Mouse (Mus musculus) kidney, adult 2 months (tissue): ENCODE measurements at regions not wholly inside any gene's neighbourhood (a gene's known extent, or its start where the extent isn't known, plus 50 kb on each side); places are given as distances from the start of the nearest gene placed in this dataset.

Source experiments
- CTCF ChIP-seq: fragments of 200-500 bp; conservative IDR thresholded peaks from 2 replicates; pipeline ENCODE4 v1.5.1; 2011; ENCODE audit warnings: low read depth, mild to moderate bottlenecking, control low read depth, low read length, moderate library complexity, mixed read lengths; ENCODE audit not compliant: insufficient read depth, insufficient read length
- POLR2A ChIP-seq: fragments of 200-500 bp; IDR thresholded peaks from one replicate; pipeline ENCODE4 v1.6.1; 2011; ENCODE audit warnings: low read depth, low read length, control low read depth

GRCm38 (mm10) chr17:14505415-14505814, 188.6 kb downstream of the Thbs2 start:
- TF ChIP-seq POLR2A (no peak), CTCF (no peak)
